Mouse (Mus musculus): ENCODE results near the gene Ddx1. TPM values are rescaled to one million over a fixed set of nuclear protein-coding genes. Genes with fewer than 3 reads are reported as not detected.

The Ddx1 gene
- polyA plus RNA-seq, 1 experiment from 2014 or later: 73.0 TPM

- Histone ChIP-seq H3K27me3 (no peaks in the 10 kb centered on the region), H3K9me3 (replicated peaks) (no peaks in the 10 kb centered on the region), H3K9ac (no peak overlapping the region), H3K4me2 (no peak overlapping the region), H3K4me3 (no peak overlapping the region), H3K27ac (no peak overlapping the region), H3K36me3 (peaks cover 27% of the 10 kb centered on the region), H3K4me1 (replicated peaks) (peaks cover 13% of the 10 kb centered on the region)
- 53% methylated on average over 8 of the region's 8 CpGs for WGBS
- ATAC-seq (replicated peaks; ENCODE audit: insufficient number of reproducible peaks, insufficient read depth, low FRiP score, low read depth): no peak
These were observed 30.9 kb downstream of the Ddx1 start for GRCm38 (mm10) chr12:13218101-13218514.

GRCm38 (mm10) chr12:13217568-13217967 is 31.4 kb downstream of the Ddx1 start:
- Histone ChIP-seq H3K4me2 (no peak overlapping the region), H3K4me3 (no peak overlapping the region), H3K9me3 (replicated peaks) (no peaks in the 10 kb centered on the region), H3K9ac (no peak overlapping the region), H3K27me3 (no peaks in the 10 kb centered on the region), H3K4me1 (replicated peaks) (peaks cover 14% of the 10 kb centered on the region), H3K36me3 (peaks cover 23% of the 10 kb centered on the region), H3K27ac (no peak overlapping the region)
- 48% methylated on average over 3 of the region's 3 CpGs for WGBS
- ATAC-seq (replicated peaks; ENCODE audit: insufficient number of reproducible peaks, insufficient read depth, low FRiP score, low read depth): no peak

DNA sequence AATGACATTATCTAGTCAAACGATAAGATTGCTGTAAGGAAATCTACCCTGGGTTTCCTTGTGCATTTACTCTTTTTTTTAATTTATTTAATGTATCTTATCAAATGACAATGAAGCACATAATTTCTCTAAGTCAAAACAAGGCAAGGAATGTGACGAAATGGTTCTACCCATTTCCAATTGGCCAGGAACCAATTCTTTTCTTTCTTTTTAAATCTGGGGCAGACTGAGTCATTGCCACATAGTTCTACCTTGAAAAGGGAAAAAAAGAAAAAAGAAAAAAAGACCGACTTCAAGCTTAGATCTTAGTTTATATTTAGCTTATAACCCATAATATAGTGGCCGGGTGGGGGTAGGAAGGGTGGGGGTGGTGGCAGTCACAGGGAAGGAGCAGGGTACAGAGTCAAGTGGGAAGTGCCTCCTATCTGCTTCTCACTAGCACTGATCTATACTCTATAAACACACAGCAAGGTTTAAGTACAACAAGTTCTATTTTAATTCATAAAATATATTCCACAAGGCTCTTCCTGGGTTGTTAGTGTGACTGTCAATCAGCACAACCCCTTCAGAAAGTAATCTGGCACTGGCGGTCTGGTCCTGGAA is 32.4 kb downstream of the Ddx1 start:
- no peak overlapping the region for H3K27ac ChIP-seq
- 37% methylated on average over 5 of the region's 5 CpGs for WGBS
- H3K9me3 ChIP-seq (replicated peaks): no peaks in the 10 kb centered on the region
- H3K4me2 ChIP-seq: no peak overlapping the region
- H3K4me1 ChIP-seq (replicated peaks): peaks cover 24% of the 10 kb centered on the region
- H3K27me3 ChIP-seq: no peaks in the 10 kb centered on the region
- no peak overlapping the region for H3K4me3 ChIP-seq
- ATAC-seq (replicated peaks; ENCODE audit: insufficient number of reproducible peaks, insufficient read depth, low FRiP score, low read depth): no peak
- H3K36me3 ChIP-seq: peaks cover 23% of the 10 kb centered on the region
- no peak overlapping the region for H3K9ac ChIP-seq

DNA sequence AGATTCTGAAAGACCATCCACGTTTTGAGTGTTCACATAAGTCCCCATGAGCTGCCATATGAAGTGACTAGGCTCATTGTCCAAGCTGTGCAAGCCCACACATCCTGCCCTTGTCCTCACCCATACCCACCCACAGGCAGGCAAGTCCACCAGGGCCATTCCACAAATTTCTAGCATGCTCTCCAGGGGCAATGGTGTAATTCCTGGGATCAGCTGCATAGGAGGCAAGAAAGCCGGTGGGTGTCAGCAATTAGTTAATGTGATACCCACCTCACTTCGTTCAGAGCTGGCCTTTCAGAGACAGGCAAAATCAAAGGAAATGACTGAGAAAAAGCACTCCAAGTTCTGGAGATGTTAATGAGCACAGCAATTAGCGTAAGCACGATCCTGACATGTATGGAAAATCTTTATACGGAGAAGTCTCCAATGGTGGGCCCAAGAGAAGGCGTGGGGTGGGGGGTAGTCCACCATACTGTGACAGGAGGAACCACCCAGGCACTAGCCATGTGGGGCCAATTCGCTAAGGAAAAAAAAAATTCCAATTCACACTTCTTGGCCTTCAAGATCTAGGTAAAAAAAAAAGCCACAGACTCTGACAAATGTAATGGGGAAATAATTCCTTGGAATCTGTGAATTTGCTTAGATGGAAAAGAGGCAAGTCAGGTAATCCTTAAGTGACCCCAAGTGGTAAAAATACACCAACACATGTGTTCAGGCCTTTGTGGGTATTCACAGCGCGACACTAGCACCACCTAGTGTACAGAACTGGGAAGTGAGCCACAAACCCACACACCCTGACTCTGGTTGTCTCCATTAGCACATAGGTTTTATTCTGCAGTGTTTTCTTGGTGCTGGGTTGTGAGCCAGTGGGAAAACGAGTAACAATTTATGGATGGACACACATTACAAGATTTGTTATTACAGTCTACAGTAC is 34.4 kb downstream of the Ddx1 start:
- Histone ChIP-seq H3K27me3 (no peaks in the 10 kb centered on the region), H3K4me1 (replicated peaks) (peaks cover 26% of the 10 kb centered on the region), H3K4me2 (no peak overlapping the region), H3K4me3 (no peak overlapping the region), H3K27ac (no peak overlapping the region), H3K9ac (no peak overlapping the region), H3K36me3 (peaks cover 13% of the 10 kb centered on the region), H3K9me3 (replicated peaks) (no peaks in the 10 kb centered on the region)
- ATAC-seq (replicated peaks; ENCODE audit: insufficient number of reproducible peaks, insufficient read depth, low FRiP score, low read depth): peak; percentile 65; the same call in 1 of the 2 replicates
- WGBS: 39% methylated on average over 11 of the region's 11 CpGs

DNA sequence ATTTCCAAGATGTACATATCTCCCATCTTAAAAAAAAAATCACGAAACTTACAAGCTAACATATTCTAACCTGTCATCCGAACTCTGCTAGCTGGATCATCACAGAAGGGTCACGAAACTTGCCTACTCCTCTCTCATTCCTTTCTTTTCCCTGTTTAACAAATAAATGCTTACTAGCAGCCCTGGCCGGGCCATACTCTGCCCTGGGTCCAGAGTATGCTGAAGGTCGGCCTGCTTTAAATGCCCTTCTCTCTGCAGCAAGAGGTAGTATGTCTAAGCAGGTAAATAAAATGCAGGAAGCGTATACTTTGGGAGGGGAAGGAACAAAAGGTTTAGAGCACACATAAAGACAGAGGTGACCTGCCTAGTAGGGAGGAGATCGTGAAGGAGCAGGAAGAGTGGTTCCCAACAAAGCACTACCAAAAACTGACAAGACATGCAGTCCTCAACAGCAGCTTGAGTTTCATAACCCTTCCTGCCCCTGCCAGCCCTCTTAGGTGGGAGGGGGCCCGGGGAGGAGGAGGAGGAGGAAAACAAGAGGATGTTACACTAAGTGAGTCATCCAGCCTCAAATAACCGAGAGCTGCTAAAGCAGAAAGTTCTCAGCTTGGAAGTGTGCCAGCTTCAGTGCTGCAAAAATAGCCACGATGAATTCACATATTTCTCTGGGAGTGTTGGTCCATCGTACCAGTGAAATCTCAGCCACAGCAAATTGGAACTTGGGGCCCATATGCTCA is 37.1 kb downstream of the Ddx1 start:
- Histone ChIP-seq H3K27me3 (no peaks in the 10 kb centered on the region), H3K9ac (no peak overlapping the region), H3K4me1 (replicated peaks) (peaks cover 21% of the 10 kb centered on the region), H3K4me3 (no peak overlapping the region), H3K9me3 (replicated peaks) (no peaks in the 10 kb centered on the region), H3K4me2 (no peak overlapping the region), H3K27ac (peak overlapping the region; percentile 40), H3K36me3 (no peaks in the 10 kb centered on the region)
- WGBS: 39% methylated on average over 11 of the region's 11 CpGs
- peak; percentile 69; the same call in 1 of the 2 replicates for ATAC-seq (replicated peaks; ENCODE audit: insufficient number of reproducible peaks, insufficient read depth, low FRiP score, low read depth)

DNA sequence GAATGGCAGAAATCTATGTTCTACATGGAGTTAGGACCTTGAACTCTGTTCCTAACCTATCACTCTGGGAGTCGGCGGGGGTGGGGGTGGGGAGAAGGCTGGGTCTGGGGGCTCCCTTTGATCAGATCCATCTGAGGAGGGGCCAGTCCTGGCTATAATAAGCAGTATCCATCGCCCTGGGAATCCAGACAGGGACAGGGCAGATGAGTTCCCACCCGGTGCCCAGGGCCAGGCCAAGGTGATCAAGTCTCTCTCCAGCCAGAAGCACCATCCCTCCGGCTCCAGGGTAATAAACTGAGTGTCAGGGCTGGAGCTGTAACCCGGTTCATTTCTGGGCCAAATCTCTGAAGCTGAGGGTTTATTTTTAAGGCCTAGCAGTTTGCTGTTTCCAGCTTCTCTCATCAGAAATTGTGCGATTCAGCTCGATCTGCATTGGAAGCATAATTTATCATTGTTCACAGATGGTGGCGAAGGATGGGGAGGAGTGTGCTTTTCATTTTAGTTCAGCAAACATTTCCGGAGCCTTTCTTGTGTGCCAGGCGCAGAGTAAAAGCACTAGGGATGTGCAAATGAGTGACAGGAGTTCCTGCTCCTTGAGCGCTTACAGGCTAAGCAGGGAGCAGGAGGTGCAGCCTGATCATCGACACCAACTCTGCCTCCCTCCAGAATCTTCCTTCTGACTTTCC is 39.2 kb downstream of the Ddx1 start:
- no peak for ATAC-seq (replicated peaks; ENCODE audit: insufficient number of reproducible peaks, insufficient read depth, low FRiP score, low read depth)
- Histone ChIP-seq H3K4me1 (replicated peaks) (peaks cover 17% of the 10 kb centered on the region), H3K9me3 (replicated peaks) (no peaks in the 10 kb centered on the region), H3K36me3 (no peaks in the 10 kb centered on the region), H3K4me3 (no peak overlapping the region), H3K27me3 (no peaks in the 10 kb centered on the region), H3K27ac (no peak overlapping the region), H3K4me2 (no peak overlapping the region), H3K9ac (no peak overlapping the region)
- 74% methylated on average over 13 of the region's 13 CpGs for WGBS

- Histone ChIP-seq H3K9ac (no peak overlapping the region), H3K27me3 (no peaks in the 10 kb centered on the region), H3K4me3 (no peak overlapping the region), H3K4me2 (no peak overlapping the region), H3K9me3 (replicated peaks) (no peaks in the 10 kb centered on the region), H3K4me1 (replicated peaks) (peaks cover 13% of the 10 kb centered on the region), H3K36me3 (no peaks in the 10 kb centered on the region), H3K27ac (no peak overlapping the region)
- ATAC-seq (replicated peaks; ENCODE audit: insufficient number of reproducible peaks, insufficient read depth, low FRiP score, low read depth): no peak
- WGBS: 78% methylated on average over 11 of the region's 11 CpGs
These were observed 40.0 kb downstream of the Ddx1 start for GRCm38 (mm10) chr12:13208983-13209451.

DNA sequence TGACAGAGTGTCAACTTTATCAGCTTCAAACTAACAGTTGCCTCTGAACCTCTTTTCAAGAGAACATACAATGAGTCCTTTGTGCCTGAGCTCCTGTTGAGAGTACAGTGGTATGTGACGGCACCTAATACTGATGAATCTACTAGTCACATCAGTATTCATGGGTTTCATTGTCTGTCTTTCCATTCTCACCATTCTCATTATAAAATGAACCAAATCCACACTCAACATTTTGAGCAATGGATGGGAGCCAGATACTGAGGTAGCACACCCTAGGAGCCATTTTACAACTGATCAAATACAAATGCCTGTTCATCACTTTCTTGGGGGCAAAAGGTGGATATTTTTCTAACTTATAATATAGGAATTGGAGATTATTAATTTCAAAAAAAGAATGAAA is 40.5 kb downstream of the Ddx1 start:
- no peak overlapping the region for H3K9ac ChIP-seq
- no peak overlapping the region for H3K27ac ChIP-seq
- no peak for ATAC-seq (replicated peaks; ENCODE audit: insufficient number of reproducible peaks, insufficient read depth, low FRiP score, low read depth)
- H3K36me3 ChIP-seq: no peaks in the 10 kb centered on the region
- H3K27me3 ChIP-seq: no peaks in the 10 kb centered on the region
- H3K4me3 ChIP-seq: no peak overlapping the region
- no peaks in the 10 kb centered on the region for H3K9me3 ChIP-seq (replicated peaks)
- H3K4me1 ChIP-seq (replicated peaks): peaks cover 13% of the 10 kb centered on the region
- no peak overlapping the region for H3K4me2 ChIP-seq
- WGBS: 61% methylated on average over 1 of the region's 1 CpGs

DNA sequence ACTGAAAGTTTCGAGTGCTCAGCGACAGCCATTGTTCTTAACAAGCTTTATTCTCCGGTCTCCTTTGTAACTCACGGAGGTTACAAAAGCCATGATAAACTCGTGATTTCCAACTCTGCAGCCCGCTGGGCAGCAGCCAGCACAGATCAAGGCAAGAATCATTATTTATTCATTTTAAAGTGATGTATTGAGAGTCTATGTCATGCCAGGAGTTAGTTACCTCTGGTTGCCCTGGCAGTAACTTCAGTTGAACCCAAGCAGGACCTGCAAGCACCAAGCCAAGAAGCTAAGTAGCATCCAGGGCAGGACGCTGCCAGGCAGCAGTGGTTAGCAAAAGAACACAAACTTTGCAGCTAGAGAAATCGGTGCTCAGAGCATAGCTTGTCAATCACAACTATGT is 41.9 kb downstream of the Ddx1 start:
- Histone ChIP-seq H3K36me3 (no peaks in the 10 kb centered on the region), H3K4me3 (no peak overlapping the region), H3K27ac (no peak overlapping the region), H3K4me2 (no peak overlapping the region), H3K9ac (no peak overlapping the region), H3K4me1 (replicated peaks) (peaks cover 7% of the 10 kb centered on the region), H3K9me3 (replicated peaks) (no peaks in the 10 kb centered on the region), H3K27me3 (no peaks in the 10 kb centered on the region)
- ATAC-seq (replicated peaks; ENCODE audit: insufficient number of reproducible peaks, insufficient read depth, low FRiP score, low read depth): no peak
- WGBS: 55% methylated on average over 8 of the region's 8 CpGs

DNA sequence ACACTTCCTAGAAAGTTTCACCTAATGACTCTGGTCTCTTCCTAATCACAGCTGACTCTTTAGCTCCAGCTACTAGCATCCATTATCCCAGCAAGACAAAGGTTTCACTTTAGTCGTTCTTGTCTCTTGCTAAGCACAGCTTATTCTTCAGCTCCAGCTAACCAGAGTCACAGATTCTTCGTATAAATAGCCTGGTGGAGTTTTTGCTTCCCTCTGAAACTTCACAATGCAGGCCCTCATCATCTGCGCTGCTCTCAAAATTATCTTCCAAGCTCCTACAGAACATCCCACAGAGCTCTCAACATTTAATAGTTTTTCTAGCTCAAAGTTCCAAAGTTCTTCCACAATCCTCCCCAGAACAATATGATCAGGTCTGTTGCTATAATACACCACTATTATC is 43.3 kb downstream of the Ddx1 start:
- no peak overlapping the region for H3K4me2 ChIP-seq
- no peak for ATAC-seq (replicated peaks; ENCODE audit: insufficient number of reproducible peaks, insufficient read depth, low FRiP score, low read depth)
- H3K27me3 ChIP-seq: no peaks in the 10 kb centered on the region
- H3K36me3 ChIP-seq: no peaks in the 10 kb centered on the region
- no peaks in the 10 kb centered on the region for H3K4me1 ChIP-seq (replicated peaks)
- H3K9ac ChIP-seq: no peak overlapping the region
- H3K4me3 ChIP-seq: no peak overlapping the region
- 75% methylated on average over 3 of the region's 3 CpGs for WGBS
- no peaks in the 10 kb centered on the region for H3K9me3 ChIP-seq (replicated peaks)
- no peak overlapping the region for H3K27ac ChIP-seq

DNA sequence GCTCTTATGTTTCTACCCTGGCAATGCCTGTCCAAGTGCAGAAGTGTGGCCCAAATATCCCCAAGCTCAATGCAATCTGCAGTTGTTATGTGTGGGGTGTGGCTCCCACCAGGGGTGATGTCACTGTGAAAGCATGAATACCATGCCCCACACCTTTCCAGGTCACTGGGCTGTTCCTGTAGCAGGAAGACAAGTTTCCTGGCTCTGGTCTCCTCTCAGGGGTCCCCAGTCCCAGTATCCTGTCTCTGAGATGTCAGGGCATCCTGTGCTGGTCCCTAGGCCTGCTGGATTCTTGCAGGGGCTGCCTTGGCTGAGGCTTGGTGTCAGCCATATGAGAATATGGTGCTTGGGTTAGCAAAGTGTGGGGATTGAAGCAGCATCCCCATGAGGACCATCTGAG is 46.7 kb downstream of the Ddx1 start:
- no peak overlapping the region for H3K27ac ChIP-seq
- H3K4me3 ChIP-seq: no peak overlapping the region

More for the DNA sequence above, 46.7 kb downstream of the Ddx1 start:
- Histone ChIP-seq H3K4me2 (no peak overlapping the region), H3K27me3 (no peaks in the 10 kb centered on the region), H3K4me1 (replicated peaks) (no peaks in the 10 kb centered on the region), H3K36me3 (no peaks in the 10 kb centered on the region), H3K9me3 (replicated peaks) (no peaks in the 10 kb centered on the region), H3K9ac (no peak overlapping the region)
- 0 out of 2 replicates have a peak, but pooled peaks have one; percentile 43 for ATAC-seq (replicated peaks; ENCODE audit: insufficient number of reproducible peaks, insufficient read depth, low FRiP score, low read depth)

Measured in heart, embryonic 15.5 days (tissue).